Mouse (Mus musculus): ENCODE measurements around the gene Dbh.

Gene Dbh

GRCm38 (mm10) chr2:27164796-27165590 lies at the start of gene Dbh:
Gene Dbh, plus strand, starts transcription at chr2:27165233.
- DNase-seq (ENCODE audit: low spot score): no peak

GRCm38 (mm10) chr2:27118452-27118851 lies 46.6 kb upstream of the Dbh start:
- no peak for DNase-seq (ENCODE audit: low spot score)

GRCm38 (mm10) chr2:27119766-27120165 lies 45.3 kb upstream of the Dbh start:
- no peak for DNase-seq (ENCODE audit: low spot score)

GRCm38 (mm10) chr2:27120241-27120641 lies 44.8 kb upstream of the Dbh start:
- DNase-seq (ENCODE audit: low spot score): no peak

GRCm38 (mm10) chr2:27121626-27122355 lies 43.2 kb upstream of the Dbh start:
- DNase-seq (ENCODE audit: low spot score): peak; percentile 41

GRCm38 (mm10) chr2:27122578-27122977 lies 42.5 kb upstream of the Dbh start:
- peak; percentile 51 for DNase-seq (ENCODE audit: low spot score)

- no peak for DNase-seq (ENCODE audit: low spot score)
These were observed 41.9 kb upstream of the Dbh start for GRCm38 (mm10) chr2:27123121-27123520.

GRCm38 (mm10) chr2:27125979-27126378 lies 39.1 kb upstream of the Dbh start:
- peak; percentile 65 for DNase-seq (ENCODE audit: low spot score)

- DNase-seq (ENCODE audit: low spot score): no peak
These were observed 38.5 kb upstream of the Dbh start for GRCm38 (mm10) chr2:27126496-27126895.

GRCm38 (mm10) chr2:27128990-27129389 lies 36.0 kb upstream of the Dbh start:
- no peak for DNase-seq (ENCODE audit: low spot score)

- DNase-seq (ENCODE audit: low spot score): no peak
These were observed 29.1 kb upstream of the Dbh start for GRCm38 (mm10) chr2:27135935-27136334.

- DNase-seq (ENCODE audit: low spot score): no peak
These were observed 28.7 kb upstream of the Dbh start for GRCm38 (mm10) chr2:27136336-27136735.

- DNase-seq (ENCODE audit: low spot score): no peak
These were observed 28.2 kb upstream of the Dbh start for GRCm38 (mm10) chr2:27136789-27137188.

- no peak for DNase-seq (ENCODE audit: low spot score)
These were observed 26.7 kb upstream of the Dbh start for GRCm38 (mm10) chr2:27138356-27138755.

GRCm38 (mm10) chr2:27141950-27142693 lies 22.9 kb upstream of the Dbh start, which contains the start of gene Fam163b:
Gene Fam163b, minus strand, starts transcription at chr2:27142491.
- peak; percentile 72 for DNase-seq (ENCODE audit: low spot score)

- no peak for DNase-seq (ENCODE audit: low spot score)
These were observed 20.1 kb upstream of the Dbh start for GRCm38 (mm10) chr2:27144957-27145356.

- no peak for DNase-seq (ENCODE audit: low spot score)
These were observed 18.2 kb upstream of the Dbh start for GRCm38 (mm10) chr2:27146840-27147239.

- DNase-seq (ENCODE audit: low spot score): no peak
These were observed 15.6 kb upstream of the Dbh start for GRCm38 (mm10) chr2:27149457-27149856.

- DNase-seq (ENCODE audit: low spot score): no peak
These were observed 10.4 kb upstream of the Dbh start for GRCm38 (mm10) chr2:27154466-27155185.

GRCm38 (mm10) chr2:27156596-27156995 lies 8.4 kb upstream of the Dbh start:
- no peak for DNase-seq (ENCODE audit: low spot score)

GRCm38 (mm10) chr2:27161526-27161925 lies 3.5 kb upstream of the Dbh start:
- DNase-seq (ENCODE audit: low spot score): no peak

GRCm38 (mm10) chr2:27162656-27163055 lies 2.4 kb upstream of the Dbh start:
- no peak for DNase-seq (ENCODE audit: low spot score)
